Mouse (Mus musculus) embryonic facial prominence, embryonic 14.5 days (tissue): Measurements from ENCODE around the gene Fnbp1l. TPM values are rescaled to one million over a fixed set of nuclear protein-coding genes. Genes with fewer than 3 reads are reported as not detected.
A peak's percentile ranks its signal among the peaks of the same experiment; 100 is the strongest.

Experiments used
- ATAC-seq: fragments of 200-750 bp; cut with Nextera tagmentation; 2 replicates; pipeline ENCODE4 v1.8.0; 2017; ENCODE audit warnings: low read depth, moderate number of reproducible peaks, moderate TSS enrichment
- DNase-seq: peaks from one replicate; pipeline ENCODE4 v3.0.0-alpha.2; 2015; ENCODE audit warnings: low spot score
- H3K27ac ChIP-seq: fragments of 300-500 bp; sonication (generic); replicated peaks from 2 replicates; pipeline ENCODE4 v1.5.1; 2014; ENCODE audit warnings: low read depth, mild to moderate bottlenecking, low read length, moderate library complexity
- H3K27me3 ChIP-seq: fragments of 300-500 bp; sonication (generic); replicated peaks from 2 replicates; pipeline ENCODE4 v1.6.1; 2014; ENCODE audit warnings: low read length; ENCODE audit not compliant: control insufficient read depth, insufficient read depth
- H3K36me3 ChIP-seq: fragments of 300-500 bp; sonication (generic); 2 replicates; pipeline ENCODE4 v1.6.1; 2014; ENCODE audit warnings: low read length, mixed read lengths; ENCODE audit not compliant: control insufficient read depth, insufficient read depth
- H3K4me1 ChIP-seq: fragments of 300-500 bp; sonication (generic); 2 replicates; pipeline ENCODE4 v1.6.1; 2014; ENCODE audit warnings: antibody characterized with exemption, low read length; ENCODE audit not compliant: control insufficient read depth, insufficient read depth
- H3K4me2 ChIP-seq: fragments of 300-500 bp; sonication (generic); 2 replicates; pipeline ENCODE4 v1.6.1; 2014; ENCODE audit warnings: low read depth, mild to moderate bottlenecking, low read length, moderate library complexity, mixed read lengths
- H3K4me3 ChIP-seq: fragments of 300-500 bp; sonication (generic); 2 replicates; pipeline ENCODE4 v1.5.1; 2014; ENCODE audit warnings: low read depth, mild to moderate bottlenecking, low read length
- H3K9ac ChIP-seq: fragments of 300-500 bp; sonication (generic); 2 replicates; pipeline ENCODE4 v1.6.1; 2014; ENCODE audit warnings: low read depth, mild to moderate bottlenecking, low read length, moderate library complexity, mixed read lengths
- H3K9me3 ChIP-seq: fragments of 300-500 bp; sonication (generic); 2 replicates; pipeline ENCODE4 v1.6.1; 2016; ENCODE audit warnings: low read length; ENCODE audit not compliant: control insufficient read depth
- WGBS: fragments of 180-500 bp; shearing (Covaris S2); extraction: QIAGEN DNeasy Blood & Tissue Kit; methylation state at CpG from one replicate; pipeline ENCODE4 v1.1.7; 2014; 5-methylcytosine and 5-hydroxymethylcytosine counted together
- polyA plus RNA-seq: library from polyadenylated mRNA; unstranded; fragments of >200 nt; fragmentation: Nextera tagmentation; extraction: Ambion mirVana; gene quantifications from 2 replicates; pipeline ENCODE4 v1.2.1, GENCODE M21; 2014

Gene Fnbp1l
- polyA plus RNA-seq, 1 experiment from 2014 or later, result 36.8 TPM

DNA sequence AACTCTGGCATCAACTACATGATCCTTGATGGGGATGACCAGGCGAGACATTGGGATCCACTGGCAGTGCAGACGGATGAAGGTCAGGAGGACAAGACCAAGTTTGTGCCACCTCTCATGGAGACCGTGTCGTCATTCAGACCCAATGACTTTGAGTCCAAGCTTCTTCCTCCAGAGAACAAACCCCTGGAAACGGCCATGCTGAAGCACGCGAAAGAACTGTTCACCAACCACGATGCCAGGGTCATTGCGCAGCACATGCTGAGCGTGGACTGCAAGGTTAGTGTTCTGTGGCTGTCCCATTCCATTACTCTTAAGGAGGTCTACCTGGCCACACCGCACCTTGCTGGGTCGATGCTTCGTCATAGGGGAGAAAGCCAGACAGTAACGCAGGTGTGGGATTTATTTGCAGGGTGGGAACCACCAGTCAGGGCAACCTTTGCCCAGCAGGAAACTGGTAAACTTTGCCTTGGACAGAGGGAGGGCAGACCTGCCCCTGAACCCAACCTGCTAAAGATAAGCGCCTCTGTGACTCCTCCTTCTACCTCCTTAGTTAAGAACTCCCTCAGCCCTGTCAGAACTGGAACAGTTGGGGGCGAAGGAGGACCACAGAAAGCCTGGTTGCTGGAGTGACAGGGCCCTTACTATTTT is 106.7 kb downstream of the Fnbp1l start:
- Histone ChIP-seq H3K4me2 (no peak overlapping the region), H3K36me3 (peaks cover 5% of the 10 kb centered on the region; the same call in 1 of the 2 replicates), H3K27ac (no peak overlapping the region), H3K4me1 (peaks cover 24% of the 10 kb centered on the region), H3K27me3 (no peaks in the 10 kb centered on the region), H3K9me3 (no peaks in the 10 kb centered on the region), H3K4me3 (no peak overlapping the region), H3K9ac (no peak overlapping the region)
- ATAC-seq, result no peak
- DNase-seq, result no peak
- WGBS, result 95% methylated on average over 16 of the region's 16 CpGs

DNA sequence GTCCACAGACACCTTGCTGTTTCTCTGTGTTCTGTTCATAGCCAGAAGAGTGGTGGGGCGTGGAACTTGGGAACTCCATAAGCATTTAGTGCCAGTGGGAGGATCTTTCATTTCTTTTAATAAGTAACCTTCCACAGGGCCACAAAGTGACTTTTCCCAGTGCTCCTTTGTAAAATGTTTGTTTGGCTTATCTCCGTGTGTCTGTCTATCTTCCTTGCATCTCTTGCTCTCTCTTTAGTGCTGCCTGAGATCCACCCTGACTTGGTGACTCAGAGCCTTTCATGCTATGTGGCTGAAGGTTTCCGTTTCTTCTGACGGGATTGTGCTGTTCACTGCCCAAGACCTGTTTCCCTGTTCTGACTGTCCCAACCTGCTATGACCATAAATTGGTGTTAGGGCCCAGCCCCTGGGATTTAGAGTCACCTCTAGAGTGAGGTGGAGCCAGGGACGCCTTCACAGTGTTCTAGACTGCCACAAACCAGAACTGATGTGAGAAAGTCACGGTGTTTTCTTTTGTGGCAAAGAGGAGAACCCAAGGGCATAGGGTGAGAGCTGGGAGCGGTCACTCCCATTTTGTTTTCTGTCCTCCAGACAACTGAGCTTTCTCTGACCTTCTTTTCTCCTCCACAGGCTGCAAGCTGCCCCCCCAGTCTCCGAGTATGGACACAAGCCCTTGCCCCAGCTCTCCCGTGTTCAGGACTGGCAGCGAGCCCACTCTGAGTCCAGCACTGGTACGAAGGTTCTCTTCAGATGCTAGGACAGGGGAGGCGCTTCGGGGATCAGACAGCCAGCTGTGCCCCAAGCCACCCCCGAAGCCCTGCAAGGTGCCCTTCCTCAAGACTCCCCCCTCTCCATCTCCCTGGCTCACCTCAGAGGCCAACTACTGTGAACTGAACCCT is 107.5 kb downstream of the Fnbp1l start:
- Histone ChIP-seq H3K4me1 (peaks cover 16% of the 10 kb centered on the region), H3K36me3 (peaks cover 5% of the 10 kb centered on the region; the same call in 1 of the 2 replicates), H3K9me3 (no peaks in the 10 kb centered on the region), H3K27ac (no peak overlapping the region), H3K4me3 (no peak overlapping the region), H3K27me3 (no peaks in the 10 kb centered on the region), H3K9ac (no peak overlapping the region), H3K4me2 (no peak overlapping the region)
- ATAC-seq, result no peak
- no peak for DNase-seq
- WGBS, result 86% methylated on average over 14 of the region's 14 CpGs

DNA sequence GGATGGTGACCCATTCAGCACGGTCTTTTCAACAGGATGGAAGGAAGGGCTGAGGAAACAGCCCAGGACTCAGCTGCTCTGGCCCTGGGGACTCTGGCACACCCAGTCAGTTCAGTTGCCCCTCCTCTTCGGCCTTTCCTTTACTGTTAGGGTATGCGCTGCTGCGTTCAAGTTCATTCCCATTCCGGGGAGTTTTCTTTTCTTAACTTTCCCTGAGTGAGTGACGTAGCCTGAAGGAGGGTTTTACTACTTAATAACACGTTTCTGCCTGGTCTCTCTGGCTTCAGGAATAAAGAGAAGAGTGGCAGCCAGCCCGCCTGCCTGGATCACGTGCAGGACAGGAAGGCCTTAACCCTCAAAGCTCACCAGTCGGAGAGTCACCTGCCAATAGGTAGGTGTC is 108.6 kb downstream of the Fnbp1l start:
- Histone ChIP-seq H3K27ac (no peak overlapping the region), H3K9me3 (no peaks in the 10 kb centered on the region), H3K4me2 (no peak overlapping the region), H3K9ac (no peak overlapping the region), H3K27me3 (no peaks in the 10 kb centered on the region), H3K36me3 (peaks cover 5% of the 10 kb centered on the region; the same call in 1 of the 2 replicates), H3K4me3 (no peak overlapping the region), H3K4me1 (peaks cover 11% of the 10 kb centered on the region)
- DNase-seq, result no peak
- 46% methylated on average over 10 of the region's 10 CpGs for whole genome bisulfite sequencing
- ATAC-seq, result no peak

DNA sequence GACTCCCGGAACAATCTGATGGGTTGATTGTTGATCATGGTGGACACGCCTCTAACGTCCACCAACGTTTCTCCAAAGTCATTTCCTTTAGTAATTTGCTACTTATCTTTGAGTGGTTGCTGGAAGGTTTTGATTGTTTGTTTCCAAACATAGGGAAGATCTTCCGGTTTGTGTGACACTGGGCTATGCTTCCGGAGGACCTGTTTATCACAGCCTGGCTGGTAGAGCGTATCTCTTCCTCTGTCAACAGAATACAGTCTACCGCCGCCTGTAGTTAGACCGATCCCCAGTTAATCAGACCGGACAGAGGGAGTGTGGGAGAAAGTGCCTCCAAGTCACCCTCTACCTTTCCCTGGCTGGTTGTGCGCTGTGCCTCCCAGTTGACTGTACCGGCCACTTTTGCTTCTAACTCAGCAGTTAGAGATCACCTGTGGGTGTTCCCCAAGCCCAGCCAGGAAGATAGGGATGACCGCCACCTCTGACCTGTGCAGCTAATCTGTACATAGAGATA is 109.2 kb downstream of the Fnbp1l start:
- Histone ChIP-seq H3K4me3 (no peak overlapping the region), H3K4me2 (no peak overlapping the region), H3K36me3 (peaks cover 5% of the 10 kb centered on the region; the same call in 1 of the 2 replicates), H3K27ac (no peak overlapping the region), H3K4me1 (peaks cover 5% of the 10 kb centered on the region), H3K9me3 (no peaks in the 10 kb centered on the region), H3K9ac (no peak overlapping the region), H3K27me3 (no peaks in the 10 kb centered on the region)
- WGBS, result 79% methylated on average over 14 of the region's 14 CpGs
- DNase-seq (no peak), ATAC-seq (no peak)

DNA sequence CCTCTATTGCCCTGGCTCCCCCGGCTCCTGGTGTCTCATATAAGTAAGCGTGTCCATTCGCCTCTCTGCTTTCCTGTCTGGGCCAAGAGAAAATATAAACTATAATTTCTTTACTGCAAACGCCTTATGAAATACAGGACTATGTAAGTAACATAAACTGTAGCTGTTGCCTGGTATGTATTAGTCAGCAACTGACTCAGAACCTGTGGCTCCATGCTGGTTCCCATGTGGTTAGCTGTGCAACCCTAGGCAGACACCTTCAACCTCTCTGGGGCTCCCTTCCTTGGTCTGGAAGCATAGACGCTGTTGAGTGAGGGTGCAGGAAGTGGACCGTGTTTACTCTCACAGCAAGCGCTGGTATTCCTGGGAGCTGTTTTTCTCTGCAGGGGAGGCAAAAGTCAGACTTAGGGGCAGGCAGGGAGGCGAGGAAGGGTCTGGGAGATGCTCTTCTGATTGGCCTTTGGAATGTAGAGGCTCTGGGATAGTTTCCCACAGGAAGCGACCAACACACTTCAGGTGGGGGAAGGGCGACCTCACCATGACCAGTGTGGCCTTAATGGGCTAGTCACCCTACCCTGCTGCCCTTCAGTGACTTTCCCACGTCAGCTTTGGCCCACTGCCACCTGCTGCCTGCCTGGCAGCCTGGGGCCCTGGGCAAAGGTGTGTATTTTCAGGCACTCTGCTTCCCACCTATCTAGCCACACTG is 109.8 kb downstream of the Fnbp1l start:
- ATAC-seq (no peak), DNase-seq (no peak)
- H3K9me3 ChIP-seq, result no peaks in the 10 kb centered on the region
- 48% methylated on average over 11 of the region's 11 CpGs for whole genome bisulfite sequencing
- H3K27ac ChIP-seq, result 0 out of 2 replicates have a peak overlapping the region, but pooled peaks have one; percentile 15
- no peak overlapping the region for H3K4me3 ChIP-seq
- no peak overlapping the region for H3K4me2 ChIP-seq
- peaks cover 5% of the 10 kb centered on the region; the same call in 1 of the 2 replicates for H3K36me3 ChIP-seq
- no peak overlapping the region for H3K9ac ChIP-seq
- H3K27me3 ChIP-seq, result no peaks in the 10 kb centered on the region
- peaks cover 5% of the 10 kb centered on the region for H3K4me1 ChIP-seq

DNA sequence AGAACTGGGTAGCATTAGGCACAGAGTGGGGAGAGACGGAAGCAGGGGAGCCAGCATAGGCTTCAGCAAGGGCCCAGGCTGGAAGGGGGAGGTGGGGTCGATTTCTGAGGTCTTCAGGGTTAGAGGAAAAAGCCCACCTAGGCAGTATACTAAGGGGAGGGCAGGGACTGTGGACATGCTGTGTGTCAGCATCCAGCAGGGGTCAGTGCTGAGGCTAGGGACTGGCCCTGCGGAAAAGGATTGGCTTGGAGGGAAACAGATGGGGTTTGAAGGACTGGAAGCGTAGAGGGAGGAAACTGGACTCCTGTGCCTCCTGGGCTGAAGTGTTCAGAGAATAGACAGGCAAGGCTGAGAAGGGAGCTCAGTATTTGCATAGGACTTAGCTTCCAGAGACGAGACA is 110.4 kb downstream of the Fnbp1l start:
- peak; percentile 75 for DNase-seq
- Histone ChIP-seq H3K4me1 (peaks cover 5% of the 10 kb centered on the region), H3K27me3 (no peaks in the 10 kb centered on the region), H3K9me3 (no peaks in the 10 kb centered on the region), H3K36me3 (peaks cover 5% of the 10 kb centered on the region; the same call in 1 of the 2 replicates), H3K4me3 (no peak overlapping the region), H3K4me2 (no peak overlapping the region), H3K9ac (no peak overlapping the region), H3K27ac (0 out of 2 replicates have a peak overlapping the region, but pooled peaks have one; percentile 15)
- ATAC-seq, result peak; percentile 71
- 25% methylated on average over 5 of the region's 5 CpGs for WGBS

DNA sequence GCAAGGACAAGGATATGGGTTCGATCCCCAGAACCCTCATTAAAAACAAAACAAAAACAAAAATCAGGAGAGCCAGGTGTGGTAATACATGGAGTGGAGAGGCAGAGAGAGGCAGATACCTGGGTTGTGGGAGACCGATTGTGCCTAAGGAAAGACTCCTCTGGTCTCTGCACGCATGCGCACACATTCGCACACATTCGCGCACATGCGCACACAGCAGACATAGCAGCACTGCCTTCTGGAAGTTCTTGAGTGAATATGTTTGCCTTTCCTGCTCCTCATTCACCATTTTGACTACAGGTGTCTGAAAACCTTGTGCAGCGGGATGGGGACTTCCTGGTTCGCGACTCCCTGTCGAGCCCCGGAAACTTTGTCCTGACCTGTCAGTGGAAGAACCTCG is 111.7 kb downstream of the Fnbp1l start:
- ATAC-seq (no peak), DNase-seq (no peak)
- peaks cover 3% of the 10 kb centered on the region; the same call in 1 of the 2 replicates for H3K36me3 ChIP-seq
- H3K9me3 ChIP-seq, result no peaks in the 10 kb centered on the region
- 96% methylated on average over 14 of the region's 14 CpGs for WGBS
- peaks cover 5% of the 10 kb centered on the region for H3K4me1 ChIP-seq
- H3K9ac ChIP-seq, result no peak overlapping the region
- no peak overlapping the region for H3K4me2 ChIP-seq
- H3K27ac ChIP-seq, result no peak overlapping the region
- no peaks in the 10 kb centered on the region for H3K27me3 ChIP-seq
- no peak overlapping the region for H3K4me3 ChIP-seq

DNA sequence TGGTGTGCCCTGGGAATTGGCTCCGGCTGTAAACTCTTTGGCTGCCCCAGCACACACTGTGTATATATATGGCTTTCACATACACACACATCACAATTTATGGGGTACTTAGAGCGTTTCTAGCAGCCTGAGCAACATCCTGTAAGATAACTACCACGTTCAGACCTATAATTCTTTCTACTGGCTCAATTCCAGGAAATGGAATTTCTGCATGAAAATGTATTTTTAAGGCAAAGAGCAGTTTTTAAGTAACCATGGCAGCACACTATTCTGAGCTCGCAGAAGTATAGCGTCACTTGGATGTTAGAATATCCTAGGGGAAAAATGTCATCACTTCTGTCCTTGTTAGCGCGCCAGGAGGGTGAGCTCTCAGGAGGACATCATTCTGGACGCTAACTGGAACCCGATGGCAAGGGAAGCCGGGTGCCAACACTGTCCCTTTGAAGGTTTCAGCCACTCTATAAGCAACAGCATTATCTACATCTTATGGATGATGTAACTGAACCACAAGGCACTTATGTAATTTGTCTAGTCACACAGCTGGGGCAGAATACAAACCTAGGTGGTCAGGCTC is 113.1 kb downstream of the Fnbp1l start:
- H3K4me2 ChIP-seq, result no peak overlapping the region
- H3K27me3 ChIP-seq, result no peaks in the 10 kb centered on the region
- ATAC-seq (peak; percentile 33; the same call in 1 of the 2 replicates), DNase-seq (peak; percentile 82)
- H3K4me1 ChIP-seq, result peaks cover 5% of the 10 kb centered on the region
- no peaks in the 10 kb centered on the region for H3K36me3 ChIP-seq
- no peak overlapping the region for H3K27ac ChIP-seq
- no peak overlapping the region for H3K4me3 ChIP-seq
- 40% methylated on average over 10 of the region's 10 CpGs for WGBS
- no peaks in the 10 kb centered on the region for H3K9me3 ChIP-seq
- H3K9ac ChIP-seq, result no peak overlapping the region
